Mouse (Mus musculus) neural tube, embryonic 11.5 days (tissue): ENCODE data around the gene Zfp383. TPM values are rescaled to one million over a fixed set of nuclear protein-coding genes. Genes with fewer than 3 reads are reported as not detected.
"Not testable (repeated sequence)": the region's sequence is repeated elsewhere in the genome, so short reads cannot be mapped to it uniquely, and the experiment has no call there.

Experiments
- ATAC-seq: fragments of 200-750 bp; cut with Nextera tagmentation; 2 replicates; pipeline ENCODE4 v1.8.0; 2017; ENCODE audit warnings: moderate number of reproducible peaks, mild to moderate bottlenecking, moderate TSS enrichment, moderate library complexity; ENCODE audit not compliant: insufficient read depth, low FRiP score, low TSS enrichment
- DNase-seq: peaks from one replicate; pipeline ENCODE4 v3.0.0-alpha.2; 2015; ENCODE audit warnings: low spot score
- H3K27ac ChIP-seq: fragments of 300-500 bp; sonication (generic); 2 replicates; pipeline ENCODE4 v1.5.1; 2014; ENCODE audit warnings: low read depth, mild to moderate bottlenecking, low read length
- H3K27me3 ChIP-seq: fragments of 300-500 bp; sonication (generic); 2 replicates; pipeline ENCODE4 v1.6.1; 2014; ENCODE audit warnings: mild to moderate bottlenecking, low read length, mixed read lengths; ENCODE audit not compliant: control insufficient read depth, insufficient read depth
- H3K36me3 ChIP-seq: fragments of 300-500 bp; sonication (generic); 2 replicates; pipeline ENCODE4 v1.6.1; 2014; ENCODE audit warnings: mild to moderate bottlenecking, low read length, moderate library complexity, mixed read lengths; ENCODE audit not compliant: control insufficient read depth, insufficient read depth
- H3K4me1 ChIP-seq: fragments of 300-500 bp; sonication (generic); 2 replicates; pipeline ENCODE4 v1.6.1; 2014; ENCODE audit warnings: low read length, mixed read lengths; ENCODE audit not compliant: control insufficient read depth, insufficient read depth
- H3K4me2 ChIP-seq: fragments of 300-500 bp; sonication (generic); 2 replicates; pipeline ENCODE4 v1.6.1; 2014; ENCODE audit warnings: low read depth, mild to moderate bottlenecking, moderate library complexity
- H3K4me3 ChIP-seq: fragments of 300-500 bp; sonication (generic); 2 replicates; pipeline ENCODE4 v1.5.1; 2014; ENCODE audit warnings: low read depth, low read length
- H3K9ac ChIP-seq: fragments of 300-500 bp; sonication (generic); 2 replicates; pipeline ENCODE4 v1.6.1; 2014; ENCODE audit warnings: mild to moderate bottlenecking, low read length
- H3K9me3 ChIP-seq: fragments of 300-500 bp; sonication (generic); 2 replicates; pipeline ENCODE4 v1.6.1; 2016; ENCODE audit warnings: low read length; ENCODE audit not compliant: control insufficient read depth
- WGBS: fragments of 180-500 bp; shearing (Covaris S2); extraction: QIAGEN DNeasy Blood & Tissue Kit; methylation state at CpG from one replicate; pipeline ENCODE4 v1.1.7; 2014; 5-methylcytosine and 5-hydroxymethylcytosine counted together
- polyA plus RNA-seq: library from polyadenylated mRNA; unstranded; fragments of >200 nt; fragmentation: Nextera tagmentation; extraction: Ambion mirVana; gene quantifications from 2 replicates; pipeline ENCODE4 v1.2.1, GENCODE M21; 2014

Gene Zfp383
- 6.7 and 7.6 TPM in 2 replicates for polyA plus RNA-seq

DNA sequence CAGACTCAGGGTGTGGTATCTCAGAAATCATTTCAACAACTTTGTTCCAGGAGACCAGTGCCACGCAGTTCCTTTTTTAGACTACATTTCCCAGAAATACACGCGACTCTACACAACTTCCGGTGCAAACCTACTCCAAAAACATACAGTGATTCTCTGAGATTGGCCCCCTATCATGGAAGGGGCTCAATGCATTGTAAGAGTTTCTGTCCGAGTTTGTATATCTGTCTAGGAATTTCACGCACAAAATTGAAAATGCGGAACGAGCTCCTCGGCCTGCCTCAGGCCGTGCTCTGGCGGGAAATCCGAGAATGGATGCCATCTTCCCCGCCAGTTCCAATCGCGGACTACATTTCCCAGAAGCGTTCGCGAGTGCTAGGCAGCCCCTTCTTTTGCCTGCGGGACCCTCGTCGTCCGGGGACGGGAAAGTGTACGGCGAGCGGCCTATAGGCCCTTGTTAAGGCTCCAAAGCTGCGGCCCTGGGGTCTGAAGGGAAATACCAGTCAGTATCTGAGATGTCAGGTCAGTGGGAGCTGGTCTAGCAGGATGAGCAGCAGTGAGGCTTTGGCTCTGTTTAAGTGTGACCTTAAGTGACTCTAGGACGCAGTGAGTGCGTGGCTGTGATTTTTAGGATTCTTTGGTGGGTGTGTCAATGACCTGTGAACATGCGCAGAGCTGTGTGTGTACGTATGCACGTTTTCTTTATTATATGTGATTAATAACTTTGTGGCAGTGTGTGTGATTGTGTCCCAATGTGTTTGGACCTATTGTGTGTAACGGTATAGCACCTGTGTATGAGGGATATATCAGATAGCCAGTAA lies at the start of gene Zfp383:
Gene Zfp383 (plus strand): TSS at position 94 of the 821 bp plus-strand sequence.
- 1% methylated on average over 33 of the region's 33 CpGs for WGBS
- ATAC-seq, result peak; percentile 82

DNA sequence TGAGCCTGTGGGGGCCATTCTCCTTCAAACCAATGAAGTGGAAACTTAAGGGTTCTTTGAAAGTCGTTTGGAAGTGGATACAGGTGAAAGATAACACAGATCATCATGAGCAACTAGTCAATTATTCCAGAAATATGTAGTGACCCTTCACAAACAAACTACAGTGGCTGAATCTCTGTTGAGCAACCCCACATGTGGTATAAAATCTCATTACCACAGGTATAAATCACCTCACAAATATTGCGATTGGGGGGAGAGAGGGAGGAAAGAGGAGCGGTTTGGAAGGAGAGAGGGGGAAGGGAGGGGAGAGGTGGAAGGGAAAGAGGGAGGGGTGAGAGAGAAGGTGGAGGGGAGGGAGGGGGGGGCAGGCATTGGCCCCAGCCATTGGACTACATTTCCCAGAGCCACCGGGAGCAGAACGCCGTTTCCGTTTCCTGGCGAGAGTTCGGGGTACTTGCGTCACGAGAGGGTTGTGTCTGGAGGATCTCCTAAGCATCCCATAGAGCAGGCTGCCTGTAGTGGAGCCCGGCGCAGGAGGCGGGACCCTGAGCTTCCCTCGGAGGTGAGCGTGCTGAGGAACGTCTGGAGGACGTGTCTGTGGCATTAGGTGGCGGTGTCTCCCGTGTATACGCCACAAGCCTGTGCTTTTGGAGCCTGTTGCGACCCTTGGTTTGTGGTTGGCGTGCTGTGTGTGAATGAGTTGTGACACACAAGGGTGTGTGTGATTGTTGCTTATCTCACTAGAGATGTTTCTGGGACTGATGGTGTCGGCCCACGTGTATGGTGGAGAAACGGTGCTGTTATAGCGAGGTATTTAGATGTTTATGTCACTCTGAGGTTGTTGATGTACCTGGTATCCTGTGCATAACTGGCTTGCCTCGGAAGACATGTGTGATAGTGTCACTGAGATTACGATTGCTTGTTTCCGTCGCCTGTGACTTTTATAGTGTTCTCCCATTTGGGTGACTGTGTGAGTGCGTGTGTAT lies 48.2 kb upstream of the Zfp383 start, which contains the start of gene Zfp420:
Gene Zfp420 (plus strand): TSS at position 448 of the 986 bp plus-strand sequence.
- H3K4me3 ChIP-seq, result peak within 1 kb of the TSS; percentile 64
- no peaks in the 10 kb centered on the region for H3K9me3 ChIP-seq
- H3K4me1 ChIP-seq, result no peaks in the 10 kb centered on the region; the same call in 1 of the 2 replicates
- H3K27ac ChIP-seq, result no peak within 1 kb of the TSS
- H3K9ac ChIP-seq, result peak within 1 kb of the TSS; percentile 62
- WGBS, result 7% methylated on average over 32 of the region's 32 CpGs
- ATAC-seq (peak; percentile 94), DNase-seq (peak; percentile 87)
- H3K27me3 ChIP-seq, result no peaks in the 10 kb centered on the region
- H3K36me3 ChIP-seq, result no peaks in the 10 kb centered on the region
- H3K4me2 ChIP-seq, result peak within 1 kb of the TSS; percentile 74

More for the DNA sequence above, at the start of gene Zfp383:
- peak within 1 kb of the TSS; percentile 63 for H3K4me2 ChIP-seq
- 0 out of 2 replicates have a peak within 1 kb of the TSS, but pooled peaks have one; percentile 93 for H3K27ac ChIP-seq
- H3K4me3 ChIP-seq, result peak within 1 kb of the TSS; percentile 53
- H3K9me3 ChIP-seq, result no peaks in the 10 kb centered on the region
- peak within 1 kb of the TSS; percentile 67 for H3K9ac ChIP-seq
- DNase-seq, result peak; percentile 93
- H3K4me1 ChIP-seq, result peaks cover 4% of the 10 kb centered on the region; the same call in 1 of the 2 replicates
- no peaks in the 10 kb centered on the region for H3K27me3 ChIP-seq
- H3K36me3 ChIP-seq, result peaks cover 7% of the 10 kb centered on the region

DNA sequence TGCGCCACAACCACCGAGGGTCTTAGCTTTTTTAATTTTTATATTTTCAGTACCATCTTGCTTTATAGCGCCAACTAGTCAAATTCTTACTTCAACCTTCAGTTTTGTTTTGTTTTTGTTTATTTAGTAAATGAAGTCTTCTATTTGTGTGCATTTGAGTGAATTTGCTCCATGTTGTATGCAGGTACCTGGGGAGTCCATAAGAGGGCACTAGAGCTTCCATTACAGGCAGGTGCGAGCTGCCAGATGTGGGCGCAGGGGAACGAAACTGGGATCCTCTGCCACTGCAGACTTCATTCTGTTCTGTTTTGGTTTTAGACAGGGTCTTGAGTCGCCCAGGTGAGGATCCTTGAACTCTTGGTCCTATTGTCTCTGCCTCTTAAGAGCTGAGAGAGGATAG lies 46.4 kb upstream of the Zfp383 start:
- H3K9ac ChIP-seq, result no peak overlapping the region
- H3K4me2 ChIP-seq, result no peak overlapping the region
- no peaks in the 10 kb centered on the region for H3K9me3 ChIP-seq
- 89% methylated on average over 7 of the region's 7 CpGs for WGBS
- H3K36me3 ChIP-seq, result no peaks in the 10 kb centered on the region
- DNase-seq (no peak), ATAC-seq (no peak)
- H3K27ac ChIP-seq, result no peak overlapping the region
- H3K27me3 ChIP-seq, result no peaks in the 10 kb centered on the region
- no peak overlapping the region for H3K4me3 ChIP-seq
- H3K4me1 ChIP-seq, result no peaks in the 10 kb centered on the region; the same call in 1 of the 2 replicates

DNA sequence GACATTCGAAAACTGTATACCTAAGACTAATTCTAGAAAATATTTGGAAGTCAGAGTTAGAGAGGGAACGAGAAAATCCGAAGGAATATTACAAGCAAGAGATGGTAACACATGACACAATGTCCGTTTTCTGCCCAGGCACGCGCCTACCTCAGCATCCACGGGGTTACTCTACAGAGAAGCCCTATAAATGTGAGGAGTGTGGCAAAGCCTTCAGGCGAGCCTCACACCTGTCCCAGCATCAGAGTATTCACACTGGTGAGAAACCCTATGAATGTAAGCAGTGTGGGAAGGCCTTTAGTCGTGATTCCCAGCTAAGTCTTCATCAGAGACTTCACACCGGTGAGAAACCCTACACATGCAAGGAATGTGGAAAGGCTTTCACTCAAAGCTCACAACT lies 33.8 kb upstream of the Zfp383 start:
- no peak overlapping the region for H3K27ac ChIP-seq
- WGBS, result 94% methylated on average over 10 of the region's 10 CpGs
- peaks cover 18% of the 10 kb centered on the region for H3K9me3 ChIP-seq
- no peak for DNase-seq
- no peak for ATAC-seq
- peaks cover 15% of the 10 kb centered on the region for H3K36me3 ChIP-seq
- H3K4me2 ChIP-seq, result no peak overlapping the region
- H3K4me3 ChIP-seq, result no peak overlapping the region
- H3K9ac ChIP-seq, result no peak overlapping the region
- H3K4me1 ChIP-seq, result no peaks in the 10 kb centered on the region
- H3K27me3 ChIP-seq, result no peaks in the 10 kb centered on the region

DNA sequence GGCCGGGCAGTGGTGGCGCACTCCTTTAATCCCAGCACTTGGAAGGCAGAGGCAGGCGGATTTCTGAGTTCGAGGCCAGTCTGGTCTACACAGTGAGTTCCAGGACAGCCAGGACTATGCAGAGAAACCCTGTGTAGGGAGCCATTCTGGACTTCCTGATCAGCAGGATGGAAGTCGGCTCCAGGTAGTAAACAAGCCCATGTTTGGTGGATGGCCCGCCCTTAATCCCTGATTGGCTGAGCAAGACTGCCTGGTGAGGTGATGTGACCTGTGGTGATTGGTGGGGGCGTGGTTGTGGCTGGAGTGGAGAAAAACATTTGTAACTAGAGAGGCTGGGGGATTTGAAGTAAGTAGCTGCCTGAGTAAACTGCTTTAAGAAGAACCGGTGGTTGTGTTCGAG lies 30.5 kb upstream of the Zfp383 start:
- H3K4me3 ChIP-seq, DNase-seq, H3K27me3 ChIP-seq, H3K4me1 ChIP-seq, H3K27ac ChIP-seq, H3K9ac ChIP-seq, H3K4me2 ChIP-seq, ATAC-seq: not testable (repeated sequence)
- Histone ChIP-seq H3K9me3 (peaks cover 18% of the 10 kb centered on the region), H3K36me3 (peaks cover 15% of the 10 kb centered on the region)
- 93% methylated on average over 9 of the region's 9 CpGs for WGBS

DNA sequence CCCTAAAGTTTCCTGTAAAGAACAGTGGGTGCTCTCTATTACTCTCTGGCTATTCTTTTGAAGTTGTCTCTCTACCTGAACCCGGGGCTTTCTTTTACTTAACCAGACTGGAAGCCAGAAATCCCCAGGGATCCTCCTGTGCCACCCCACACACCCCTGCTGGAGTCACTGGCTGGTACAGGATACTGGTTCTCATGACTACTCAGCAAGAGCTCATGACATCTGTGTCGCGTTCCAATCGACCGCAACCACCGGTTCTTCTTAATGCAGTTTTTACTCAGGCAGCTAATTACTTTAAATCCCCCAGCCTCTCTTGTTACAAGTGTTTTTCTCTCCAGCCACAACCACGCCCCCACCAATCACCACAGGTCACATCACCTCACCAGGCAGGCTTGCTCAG lies 28.0 kb upstream of the Zfp383 start:
- DNase-seq, result no peak
- Histone ChIP-seq H3K4me1 (no peaks in the 10 kb centered on the region), H3K4me3 (no peak overlapping the region), H3K9ac (no peak overlapping the region), H3K27me3 (no peaks in the 10 kb centered on the region), H3K9me3 (peaks cover 10% of the 10 kb centered on the region), H3K4me2 (no peak overlapping the region), H3K36me3 (peaks cover 6% of the 10 kb centered on the region), H3K27ac (no peak overlapping the region)
- 82% methylated on average over 7 of the region's 7 CpGs for WGBS
- ATAC-seq, result no peak

DNA sequence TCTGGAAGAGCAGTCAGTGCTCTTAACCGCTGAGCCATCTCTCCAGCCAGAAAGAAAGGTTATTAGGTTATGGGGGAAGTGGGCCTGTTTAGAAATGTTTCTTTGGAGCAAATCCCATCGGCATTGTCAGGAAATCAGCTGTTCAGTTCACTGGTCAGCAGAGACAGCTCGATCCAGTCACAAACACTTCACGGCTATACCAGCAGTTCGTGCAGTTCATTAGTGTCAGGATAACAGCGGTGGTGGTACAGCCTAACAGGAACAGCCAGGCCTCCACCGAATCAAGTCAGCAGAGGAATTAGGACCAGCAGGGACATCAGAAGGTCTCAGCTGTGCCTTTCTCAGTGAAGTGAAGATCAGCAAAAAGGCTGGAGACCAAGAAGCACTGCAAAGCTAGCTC lies 27.1 kb upstream of the Zfp383 start:
- Histone ChIP-seq H3K9me3 (0 out of 2 replicates have a peak, but pooled peaks cover 2% of the 10 kb centered on the region), H3K4me3 (no peak overlapping the region), H3K9ac (no peak overlapping the region), H3K4me2 (no peak overlapping the region), H3K36me3 (no peaks in the 10 kb centered on the region; the same call in none of the 2 replicates), H3K27ac (no peak overlapping the region), H3K27me3 (no peaks in the 10 kb centered on the region), H3K4me1 (no peaks in the 10 kb centered on the region)
- ATAC-seq (no peak), DNase-seq (no peak)
- 95% methylated on average over 7 of the region's 7 CpGs for WGBS

DNA sequence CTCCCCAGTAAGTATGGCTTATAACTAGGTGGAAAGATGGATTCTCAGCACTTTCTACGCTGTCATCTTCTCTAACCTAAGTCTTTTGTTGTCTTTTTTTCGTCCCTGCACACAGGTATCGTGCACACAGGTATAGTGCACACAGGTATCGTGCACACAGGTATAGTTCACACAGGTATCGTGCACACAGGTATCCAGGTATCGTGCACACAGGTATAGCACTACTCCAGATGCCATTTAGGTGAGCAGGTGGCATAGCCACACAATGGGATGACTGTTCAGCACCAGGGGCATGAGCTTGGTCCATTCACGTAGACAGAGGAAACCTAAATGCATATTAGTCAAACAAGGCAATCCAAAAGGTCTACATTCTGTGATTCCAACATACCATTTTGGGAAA lies 17.5 kb upstream of the Zfp383 start:
- Histone ChIP-seq H3K27ac (no peak overlapping the region), H3K27me3 (no peaks in the 10 kb centered on the region), H3K9ac (no peak overlapping the region), H3K4me3 (no peak overlapping the region), H3K9me3 (peaks cover 31% of the 10 kb centered on the region), H3K4me1 (no peaks in the 10 kb centered on the region), H3K4me2 (no peak overlapping the region), H3K36me3 (peaks cover 36% of the 10 kb centered on the region)
- ATAC-seq (no peak), DNase-seq (no peak)
- WGBS, result 97% methylated on average over 7 of the region's 7 CpGs
